1 mouse cellular context compared by ENCODE assay signal in genomic region chr3:51277201-51278150, GRCm38 (mm10).
A peak's percentile ranks its signal among the peaks of the same experiment; 100 is the strongest.
TF ChIP-seq lines count a peak whose summit lies in the region.

No protein-coding gene starts in this region.

TF ChIP-seq in MEL, 35 proteins besides CTCF, POLR2A, EP300 and RAD21 (continued from another document):
- TF ChIP-seq GATA1 (IDR thresholded peaks at IDR 0.05; ENCODE audit: low read depth, low read length) (no peak), CHD2 (IDR thresholded peaks at IDR 0.05; ENCODE audit: low read length) (no peak), ETS1 (IDR thresholded peaks at IDR 0.05; ENCODE audit: low read depth, low read length) (peak; percentile 24; the same call in 1 of the 2 replicates), MAZ (IDR thresholded peaks at IDR 0.05; ENCODE audit: low read depth, low read length) (no peak), MYC (IDR thresholded peaks at IDR 0.05; ENCODE audit: low read depth, low read length) (no peak), TBP (IDR thresholded peaks at IDR 0.05; ENCODE audit: low read depth, low read length) (0 out of 2 replicates have a peak, but pooled peaks have one; percentile 33), MYB (IDR thresholded peaks at IDR 0.05; ENCODE audit: low read depth, low read length) (no peak)
